Comparison of ENCODE assay signal across 8 mouse cellular contexts in the genomic region with DNA sequence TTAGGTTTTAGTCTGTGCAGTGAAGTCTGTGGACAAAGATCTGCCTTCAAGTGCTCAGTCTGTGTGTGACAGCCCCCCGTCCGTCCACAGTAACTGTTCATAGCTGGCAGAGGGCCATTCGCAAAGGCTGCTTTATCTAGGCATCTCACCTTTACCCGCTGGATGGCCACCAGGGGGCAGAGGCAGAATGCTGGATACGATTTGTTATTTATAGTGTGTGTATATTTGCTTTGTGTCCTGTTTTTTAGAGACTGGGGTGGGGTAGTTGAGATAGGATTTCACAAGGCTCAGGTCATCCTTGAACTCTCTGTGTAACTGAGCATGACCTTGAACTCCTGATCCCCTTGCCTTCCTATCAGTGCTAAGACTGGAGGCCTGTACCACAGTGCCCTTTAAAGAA. TPM values are rescaled to one million over a fixed set of nuclear protein-coding genes. Genes with fewer than 3 reads are reported as not detected.
DNase-seq lines count a peak whose midpoint lies in the region; ATAC-seq and TF ChIP-seq lines count a peak whose summit lies in the region.

No protein-coding gene starts in this region.

- TF ChIP-seq CTCF in G1E (IDR thresholded peaks at IDR 0.05; ENCODE audit: low read depth, low read length) = peak; percentile 32
- peak; percentile 93 for TF ChIP-seq CTCF in lung, postnatal 0 days (IDR thresholded peaks at IDR 0.05)

- H3K4me3 ChIP-seq in G1E (ENCODE audit: low read depth, low read length) = no peak overlapping the region
- no peak overlapping the region for H3K4me3 ChIP-seq in kidney, embryonic 16.5 days (ENCODE audit: low read length)
- H3K4me3 ChIP-seq in lung, postnatal 0 days (ENCODE audit: low read depth, low read length) = no peak overlapping the region

- no peak overlapping the region for H3K27ac ChIP-seq in kidney, embryonic 16.5 days (ENCODE audit: low read length)
- H3K27ac ChIP-seq in lung, postnatal 0 days (ENCODE audit: low read length) = no peak overlapping the region

- ATAC-seq in G1E (ENCODE audit: extremely low read depth, insufficient number of reproducible peaks, low FRiP score, poor library complexity, severe bottlenecking) = no peak
- 0 out of 2 replicates have a peak, but pooled peaks have one; percentile 20 for ATAC-seq in kidney, embryonic 16.5 days (ENCODE audit: low FRiP score, low TSS enrichment)
- ATAC-seq in lung, postnatal 0 days = peak; percentile 69

- H3K27me3 ChIP-seq in G1E (ENCODE audit: insufficient read depth, low read length) = peaks cover 36% of the 10 kb centered on the region
- no peaks in the 10 kb centered on the region for H3K27me3 ChIP-seq in kidney, embryonic 16.5 days (ENCODE audit: insufficient read depth, low read length)
- no peaks in the 10 kb centered on the region for H3K27me3 ChIP-seq in lung, postnatal 0 days (replicated peaks; ENCODE audit: insufficient read depth, low read length)

- DNase-seq in CD4-positive helper T cell, adult 2 months (ENCODE audit: low read depth, low spot score) = peak; percentile 50
- DNase-seq in G1E (ENCODE audit: low spot score) = peak; percentile 30
- DNase-seq in cerebellum, adult 9-10 months = peak; percentile 68
- peak; percentile 77 for DNase-seq in gastrocnemius, adult 18-20 months (ENCODE audit: low spot score)
- DNase-seq in lung, postnatal 0 days (ENCODE audit: low spot score) = peak; percentile 74
- peak; percentile 56 to 71 for DNase-seq in right cerebral cortex, adult 2 months (ENCODE audit: low spot score in 2 of 2)
- peak; percentile 53 for DNase-seq in yolk sac, embryonic 10.5 days (ENCODE audit: low spot score)

- no peaks in the 10 kb centered on the region for H3K9me3 ChIP-seq in G1E (replicated peaks)
- no peaks in the 10 kb centered on the region for H3K9me3 ChIP-seq in kidney, embryonic 16.5 days (ENCODE audit: low read length)
- H3K9me3 ChIP-seq in lung, postnatal 0 days (ENCODE audit: low read length) = no peaks in the 10 kb centered on the region

- no peak overlapping the region for H3K9ac ChIP-seq in kidney, embryonic 16.5 days (replicated peaks; ENCODE audit: low read length)
- no peak overlapping the region for H3K9ac ChIP-seq in lung, postnatal 0 days (replicated peaks; ENCODE audit: low read depth)

- 12% methylated on average over 5 of the region's 5 CpGs for WGBS in kidney, embryonic 16.5 days
- 4% methylated on average over 5 of the region's 5 CpGs for WGBS in lung, postnatal 0 days

- H3K4me1 ChIP-seq in G1E (ENCODE audit: insufficient read depth, low read depth, low read length) = peaks cover 8% of the 10 kb centered on the region
- no peaks in the 10 kb centered on the region for H3K4me1 ChIP-seq in kidney, embryonic 16.5 days (ENCODE audit: insufficient read depth, low read length)
- no peaks in the 10 kb centered on the region for H3K4me1 ChIP-seq in lung, postnatal 0 days (ENCODE audit: insufficient read depth, low read depth, low read length)

- TF ChIP-seq EP300 in lung, postnatal 0 days (IDR thresholded peaks at IDR 0.05) = peak; percentile 24; the same call in 1 of the 2 replicates

- H3K4me2 ChIP-seq in kidney, embryonic 16.5 days (replicated peaks; ENCODE audit: low read depth, low read length) = no peak overlapping the region
- H3K4me2 ChIP-seq in lung, postnatal 0 days (replicated peaks; ENCODE audit: low read depth, low read length) = no peak overlapping the region

- no peaks in the 10 kb centered on the region for H3K36me3 ChIP-seq in G1E (replicated peaks)
- H3K36me3 ChIP-seq in kidney, embryonic 16.5 days (ENCODE audit: insufficient read depth, low read length) = no peaks in the 10 kb centered on the region
- H3K36me3 ChIP-seq in lung, postnatal 0 days (ENCODE audit: insufficient read depth, low read length) = no peaks in the 10 kb centered on the region

RNA-seq across cellular contexts. Expression of gene Oaz2, which starts 1.8 kb away (rescaled TPM):
- 12.0 and 16.2 TPM in 2 replicates for total RNA-seq in G1E (2014; fragmentation: Nextera tagmentation)
- 39.3 and 43.0 TPM in 2 replicates for total RNA-seq in G1E (2017)
- polyA plus RNA-seq in G1E (2012) = 85.7 and 118 TPM in 2 replicates
- 100 to 1,000 TPM; 223 to 247 TPM for total RNA-seq in gastrocnemius, adult 18-20 months (2021)
- 317 and 362 TPM in 2 replicates for polyA plus RNA-seq in kidney, embryonic 16.5 days (2015; fragmentation: Nextera tagmentation; extraction: Ambion mirVana)
- polyA plus RNA-seq in lung, postnatal 0 days (2015; fragmentation: Nextera tagmentation; extraction: Ambion mirVana) = 639 and 649 TPM in 2 replicates

RNA-seq across cellular contexts. Expression of gene Rbpms2, which starts 36.6 kb away (rescaled TPM):
- total RNA-seq in G1E (2014; fragmentation: Nextera tagmentation) (not detected in 2 replicates), G1E (2017) (0.33 and 0.81 TPM in 2 replicates)
- polyA plus RNA-seq in G1E (2012) = 0.13 and 0.21 TPM in 2 replicates
- 1 to 10 TPM; 1.5 to 2.3 TPM for total RNA-seq in gastrocnemius, adult 18-20 months (2021)
- 34.4 and 36.3 TPM in 2 replicates for polyA plus RNA-seq in kidney, embryonic 16.5 days (2015; fragmentation: Nextera tagmentation; extraction: Ambion mirVana)
- polyA plus RNA-seq in lung, postnatal 0 days (2015; fragmentation: Nextera tagmentation; extraction: Ambion mirVana) = 6.1 and 6.5 TPM in 2 replicates
